Mouse (Mus musculus) thymus, postnatal 25 days (tissue): ENCODE results near the gene Dthd1.

Experiments
- DNase-seq: peaks from one replicate; pipeline ENCODE4 v3.0.0; 2022

Dthd1 gene

GRCm38 (mm10) chr5:62864348-62864747 is 50.7 kb downstream of the Dthd1 start:
- no peak for DNase-seq

GRCm38 (mm10) chr5:62867003-62867402 is 53.4 kb downstream of the Dthd1 start:
- DNase-seq, result no peak

DNA sequence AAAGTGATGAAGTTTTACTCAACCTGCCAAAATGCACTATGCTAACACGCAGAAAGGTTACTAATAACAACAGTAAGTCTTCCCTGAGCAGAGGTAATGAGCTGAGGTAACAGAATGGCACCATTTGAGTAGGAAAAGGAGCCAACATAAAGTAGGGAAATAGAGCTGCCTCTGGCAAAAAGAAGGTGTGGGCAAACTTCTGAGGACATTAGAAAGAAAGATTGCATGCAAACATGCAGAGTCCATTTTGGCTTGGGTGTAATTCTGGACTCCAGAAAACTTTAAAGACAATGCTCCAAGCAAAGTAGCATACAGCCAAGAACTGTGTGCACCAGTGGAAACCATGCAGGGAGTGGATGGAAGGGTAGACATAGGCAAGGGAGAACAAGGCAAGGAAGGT is 65.9 kb downstream of the Dthd1 start:
- no peak for DNase-seq

- peak; percentile 24 for DNase-seq
Measured at GRCm38 (mm10) chr5:62895326-62895725, 81.7 kb downstream of the Dthd1 start.

DNA sequence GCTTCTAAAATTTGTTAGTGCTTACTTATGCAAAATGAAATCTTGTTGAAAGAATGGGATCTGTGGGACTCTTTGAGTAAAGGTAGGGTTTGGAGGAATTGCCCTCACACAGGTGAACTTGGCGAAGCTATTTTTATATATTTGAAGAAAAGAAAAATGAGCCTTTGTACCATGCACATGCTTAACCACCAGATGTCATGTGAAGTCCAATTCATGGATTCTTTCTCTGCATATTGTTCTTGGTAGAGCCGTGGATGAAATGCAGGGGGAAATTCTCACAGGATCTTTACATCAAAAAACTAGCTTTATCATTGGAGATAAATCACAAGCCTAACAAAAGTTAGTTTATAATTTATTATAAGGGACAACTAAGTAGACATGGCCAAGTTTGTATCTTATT is 93.3 kb downstream of the Dthd1 start:
- no peak for DNase-seq

GRCm38 (mm10) chr5:62909074-62909473 is 95.5 kb downstream of the Dthd1 start:
- no peak for DNase-seq

DNA sequence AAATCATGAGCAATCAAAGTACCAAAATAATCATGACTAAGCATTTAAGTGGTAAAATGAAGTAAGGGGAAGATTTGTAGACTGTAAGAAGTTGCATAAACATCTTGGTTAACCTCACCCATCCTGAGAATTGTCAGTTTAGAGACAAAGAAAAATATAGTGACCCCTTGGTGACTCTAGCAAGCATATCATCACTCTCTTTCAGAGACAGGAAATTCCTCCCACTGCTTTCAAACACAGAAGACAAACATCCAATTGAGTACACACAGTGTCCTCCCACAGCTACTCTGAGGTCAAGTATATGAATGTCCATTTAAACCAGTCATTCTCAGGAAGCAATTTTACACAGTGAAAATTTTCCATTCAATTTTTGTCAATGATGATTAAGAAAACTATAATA is 111.0 kb downstream of the Dthd1 start:
- no peak for DNase-seq
